Mouse (Mus musculus) C2C12 (cell line): ENCODE measurements around the gene Mfsd6. TPM values are rescaled to one million over a fixed set of nuclear protein-coding genes. Genes with fewer than 3 reads are reported as not detected.

Experiments used
- H3K27me3 ChIP-seq: one replicate; pipeline ENCODE4 v1.6.1; 2011; ENCODE audit not compliant: control insufficient read depth, insufficient read depth, insufficient read length
- H3K36me3 ChIP-seq: one replicate; pipeline ENCODE4 v1.6.1; 2011; ENCODE audit not compliant: control insufficient read depth, insufficient read depth
- H3K4me3 ChIP-seq: one replicate; pipeline ENCODE4 v1.5.1; 2011; ENCODE audit warnings: mild to moderate bottlenecking, control low read depth; ENCODE audit not compliant: poor library complexity, insufficient read depth, severe bottlenecking
- H3K79me2 ChIP-seq: one replicate; pipeline ENCODE4 v1.6.1; 2011; ENCODE audit not compliant: control insufficient read depth, insufficient read depth
- H3K79me3 ChIP-seq: one replicate; pipeline ENCODE4 v1.6.1; 2011; ENCODE audit warnings: low read depth, control low read depth
- H3ac ChIP-seq: one replicate; pipeline ENCODE3; 2011; ENCODE audit warnings: low read depth; ENCODE audit not compliant: control insufficient read depth, insufficient read length
- CEBPB ChIP-seq: IDR thresholded peaks from one replicate; pipeline ENCODE4 v1.6.1; 2011; ENCODE audit warnings: low read depth, mild to moderate bottlenecking, control low read depth, moderate library complexity
- CTCF ChIP-seq: IDR thresholded peaks from one replicate; pipeline ENCODE4 v1.5.1; 2011; ENCODE audit not compliant: control insufficient read depth, insufficient read depth, insufficient read length
- FOSL1 ChIP-seq: IDR thresholded peaks from one replicate; pipeline ENCODE4 v1.8.0; 2011; ENCODE audit warnings: mild to moderate bottlenecking, low read length; ENCODE audit not compliant: poor library complexity, insufficient read depth, severe bottlenecking
- MAX ChIP-seq: IDR thresholded peaks from one replicate; pipeline ENCODE4 v1.6.1; 2011; ENCODE audit warnings: mild to moderate bottlenecking, control low read depth
- MYOD1 ChIP-seq: IDR thresholded peaks from one replicate; pipeline ENCODE4 v1.6.1; 2011; ENCODE audit warnings: low read depth; ENCODE audit not compliant: control insufficient read depth, insufficient read length
- MYOG ChIP-seq: IDR thresholded peaks from one replicate; pipeline ENCODE4 v1.6.1; 2011; ENCODE audit not compliant: control insufficient read depth, insufficient read length; ENCODE audit errors: extremely low read depth
- USF1 ChIP-seq: IDR thresholded peaks from one replicate; pipeline ENCODE4 v1.6.1; 2011; ENCODE audit warnings: low read depth, mild to moderate bottlenecking, control low read depth, moderate library complexity
- polyA plus RNA-seq: library from polyadenylated mRNA; unstranded; fragments of >200 nt; fragmentation: generic; extraction: Trizol; gene quantifications from one replicate; pipeline ENCODE4 v1.2.1, GENCODE M21; 2012; ENCODE audit warnings: missing spikeins

Gene Mfsd6
- polyA plus RNA-seq, 1 experiment = 0.30 TPM

- H3K4me3 ChIP-seq = no peak overlapping the region
- no peak for TF ChIP-seq MAX
- no peak for TF ChIP-seq MYOD1
- no peak for TF ChIP-seq CEBPB
- no peak for TF ChIP-seq MYOG
- no peak for TF ChIP-seq FOSL1
- no peak for TF ChIP-seq USF1
- no peak for TF ChIP-seq CTCF
- H3K36me3 ChIP-seq = peaks cover 2% of the 10 kb centered on the region
- H3ac ChIP-seq = no peak overlapping the region
- no peaks in the 10 kb centered on the region for H3K27me3 ChIP-seq
- no peaks in the 10 kb centered on the region for H3K79me2 ChIP-seq
- H3K79me3 ChIP-seq = no peaks in the 10 kb centered on the region
These were observed 72.1 kb downstream of the Mfsd6 start for GRCm38 (mm10) chr1:52655153-52655552.

- Histone ChIP-seq H3K4me3 (no peak overlapping the region), H3K79me2 (no peaks in the 10 kb centered on the region), H3K36me3 (peaks cover 13% of the 10 kb centered on the region), H3K79me3 (no peaks in the 10 kb centered on the region), H3K27me3 (no peaks in the 10 kb centered on the region), H3ac (no peak overlapping the region)
- TF ChIP-seq MYOG = no peak
- no peak for TF ChIP-seq MAX
- TF ChIP-seq CTCF = no peak
- no peak for TF ChIP-seq MYOD1
- no peak for TF ChIP-seq CEBPB
- TF ChIP-seq USF1 = no peak
- TF ChIP-seq FOSL1 = no peak
These were observed 73.9 kb downstream of the Mfsd6 start for GRCm38 (mm10) chr1:52653366-52653765.

- no peak overlapping the region for H3K4me3 ChIP-seq
- H3K79me2 ChIP-seq = no peaks in the 10 kb centered on the region
- H3K27me3 ChIP-seq = no peaks in the 10 kb centered on the region
- H3K79me3 ChIP-seq = no peaks in the 10 kb centered on the region
- peaks cover 13% of the 10 kb centered on the region for H3K36me3 ChIP-seq
- H3ac ChIP-seq = no peak overlapping the region
- TF ChIP-seq CEBPB (no peak), MAX (no peak), CTCF (no peak), MYOG (no peak), USF1 (no peak), FOSL1 (no peak), MYOD1 (no peak)
These were observed 74.5 kb downstream of the Mfsd6 start for GRCm38 (mm10) chr1:52652601-52653253.

- TF ChIP-seq MYOG = no peak
- TF ChIP-seq CEBPB = no peak
- TF ChIP-seq CTCF = no peak
- TF ChIP-seq FOSL1 = no peak
- no peak for TF ChIP-seq USF1
- no peak for TF ChIP-seq MYOD1
- TF ChIP-seq MAX = no peak
- no peaks in the 10 kb centered on the region for H3K27me3 ChIP-seq
- no peaks in the 10 kb centered on the region for H3K79me2 ChIP-seq
These were observed 77.2 kb downstream of the Mfsd6 start for GRCm38 (mm10) chr1:52650066-52650465.

GRCm38 (mm10) chr1:52648153-52649027 is 78.9 kb downstream of the Mfsd6 start:
- Histone ChIP-seq H3ac (no peak overlapping the region), H3K4me3 (no peak overlapping the region), H3K79me2 (no peaks in the 10 kb centered on the region), H3K79me3 (no peaks in the 10 kb centered on the region), H3K36me3 (peaks cover 13% of the 10 kb centered on the region), H3K27me3 (no peaks in the 10 kb centered on the region)
- TF ChIP-seq CTCF = no peak
- no peak for TF ChIP-seq FOSL1
- no peak for TF ChIP-seq MAX
- no peak for TF ChIP-seq MYOG
- TF ChIP-seq USF1 = no peak
- no peak for TF ChIP-seq CEBPB
- no peak for TF ChIP-seq MYOD1

More at GRCm38 (mm10) chr1:52650066-52650465, 77.2 kb downstream of the Mfsd6 start:
- peaks cover 13% of the 10 kb centered on the region for H3K36me3 ChIP-seq
- no peak overlapping the region for H3ac ChIP-seq
- H3K79me3 ChIP-seq = no peaks in the 10 kb centered on the region
- H3K4me3 ChIP-seq = no peak overlapping the region
